Mouse (Mus musculus) forebrain, embryonic 12.5 days (tissue): ENCODE data around the gene Ankrd36. TPM values are rescaled to one million over a fixed set of nuclear protein-coding genes. Genes with fewer than 3 reads are reported as not detected.

ENCODE experiments used
- ATAC-seq: fragments of 200-750 bp; cut with Nextera tagmentation; 2 replicates; pipeline ENCODE4 v1.8.0; 2017; ENCODE audit warnings: moderate TSS enrichment; ENCODE audit not compliant: low FRiP score
- H3K27ac ChIP-seq: fragments of 300-500 bp; sonication (generic); 2 replicates; pipeline ENCODE4 v1.5.1; 2016; ENCODE audit warnings: mild to moderate bottlenecking
- H3K27me3 ChIP-seq: fragments of 300-500 bp; sonication (generic); 2 replicates; pipeline ENCODE4 v1.6.1; 2016; ENCODE audit warnings: mild to moderate bottlenecking
- H3K36me3 ChIP-seq: fragments of 300-500 bp; sonication (generic); replicated peaks from 2 replicates; pipeline ENCODE4 v1.6.1; 2016; ENCODE audit warnings: mild to moderate bottlenecking
- H3K4me1 ChIP-seq: fragments of 300-500 bp; sonication (generic); 2 replicates; pipeline ENCODE4 v1.6.1; 2016
- H3K4me2 ChIP-seq: fragments of 300-500 bp; sonication (generic); 2 replicates; pipeline ENCODE4 v1.6.1; 2016; ENCODE audit warnings: mild to moderate bottlenecking, moderate library complexity
- H3K4me3 ChIP-seq: fragments of 300-500 bp; sonication (generic); replicated peaks from 2 replicates; pipeline ENCODE4 v1.5.1; 2016; ENCODE audit warnings: mild to moderate bottlenecking
- H3K9ac ChIP-seq: fragments of 300-500 bp; sonication (generic); 2 replicates; pipeline ENCODE4 v1.6.1; 2016; ENCODE audit warnings: mild to moderate bottlenecking
- H3K9me3 ChIP-seq: fragments of 300-500 bp; sonication (generic); 2 replicates; pipeline ENCODE4 v1.6.1; 2016
- WGBS: fragments of 180-500 bp; shearing (Covaris S2); methylation state at CpG from one replicate; pipeline ENCODE4 v1.1.7; 2016; 5-methylcytosine and 5-hydroxymethylcytosine counted together
- polyA plus RNA-seq: library from polyadenylated mRNA; unstranded; fragments of >200 nt; fragmentation: Nextera tagmentation; extraction: Ambion mirVana; gene quantifications from 2 replicates; pipeline ENCODE4 v1.2.1, GENCODE M21; 2016

Ankrd36 gene
- polyA plus RNA-seq, result 0.33 TPM in 1 of 2 replicates, not detected in the other

DNA sequence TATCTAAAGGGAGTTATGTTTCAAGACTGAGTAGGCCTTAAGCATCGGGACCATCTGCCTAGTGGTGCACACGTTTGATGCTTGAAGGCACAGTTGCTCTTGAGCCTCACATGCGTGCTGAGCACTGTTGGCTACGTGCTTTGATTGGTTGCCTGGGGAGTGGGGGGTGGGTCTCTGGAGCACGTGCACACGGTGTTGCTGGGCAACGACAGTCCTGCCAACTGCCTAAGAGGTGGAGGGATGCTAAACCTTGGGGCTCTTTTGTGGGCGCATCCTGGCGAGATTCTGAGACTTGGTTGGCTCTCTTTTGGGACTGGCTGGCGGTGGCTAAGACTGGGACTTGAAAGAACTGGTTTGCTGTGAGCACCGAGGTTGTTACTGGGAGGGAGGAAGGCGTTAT lies at the start of gene Ankrd36:
Gene Ankrd36 (plus strand): TSS at position 211 of the 400 bp plus-strand sequence.
- no peak for ATAC-seq
- WGBS, result 76% methylated on average over 12 of the region's 12 CpGs
- H3K4me3 ChIP-seq, result no peak within 1 kb of the TSS
- no peak within 1 kb of the TSS for H3K9ac ChIP-seq
- no peaks in the 10 kb centered on the region for H3K4me1 ChIP-seq
- no peaks in the 10 kb centered on the region for H3K9me3 ChIP-seq
- H3K27ac ChIP-seq, result no peak within 1 kb of the TSS
- H3K36me3 ChIP-seq, result no peaks in the 10 kb centered on the region
- no peaks in the 10 kb centered on the region for H3K27me3 ChIP-seq
- H3K4me2 ChIP-seq, result no peak within 1 kb of the TSS

GRCm38 (mm10) chr11:5520412-5521265 lies 48.8 kb upstream of the Ankrd36 start, which contains the start of gene Xbp1:
TSS of gene Xbp1 (plus strand) at chr11:5520659.
- peak; percentile 99 for ATAC-seq

DNA sequence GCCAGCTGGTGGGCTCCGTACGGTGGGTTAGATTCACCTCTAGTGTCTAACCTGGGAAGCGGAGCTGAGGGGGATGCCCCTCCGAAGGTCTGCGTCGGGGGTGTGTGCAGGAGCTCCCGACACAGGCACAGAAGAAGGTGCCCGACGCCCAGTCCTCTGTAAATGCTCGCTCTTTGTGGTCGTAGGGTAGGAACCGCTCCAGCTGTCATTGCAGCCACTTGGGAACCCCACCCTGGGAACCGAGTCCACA lies 48.3 kb upstream of the Ankrd36 start:
- Histone ChIP-seq H3K4me2 (peak overlapping the region; percentile 75), H3K36me3 (peaks cover 35% of the 10 kb centered on the region), H3K9ac (peak overlapping the region; percentile 97), H3K4me1 (peaks cover 27% of the 10 kb centered on the region), H3K9me3 (no peaks in the 10 kb centered on the region), H3K4me3 (peak overlapping the region; percentile 97), H3K27ac (peak overlapping the region; percentile 91), H3K27me3 (no peaks in the 10 kb centered on the region)
- peak; percentile 53 for ATAC-seq
- 0% methylated on average over 13 of the region's 13 CpGs for WGBS

More at GRCm38 (mm10) chr11:5520412-5521265, 48.8 kb upstream of the Ankrd36 start, which contains the start of gene Xbp1:
- Histone ChIP-seq H3K36me3 (peaks cover 29% of the 10 kb centered on the region), H3K9me3 (no peaks in the 10 kb centered on the region), H3K4me1 (peaks cover 27% of the 10 kb centered on the region), H3K27ac (peak within 1 kb of the TSS; percentile 91), H3K4me3 (peak within 1 kb of the TSS; percentile 97), H3K4me2 (peak within 1 kb of the TSS; percentile 75), H3K27me3 (no peaks in the 10 kb centered on the region), H3K9ac (peak within 1 kb of the TSS; percentile 97)
- under 1% methylated on average over 69 of the region's 72 CpGs for WGBS

GRCm38 (mm10) chr11:5521516-5522291 lies 47.8 kb upstream of the Ankrd36 start:
- Histone ChIP-seq H3K27ac (peak overlapping the region; percentile 91), H3K9me3 (no peaks in the 10 kb centered on the region), H3K4me1 (peaks cover 27% of the 10 kb centered on the region), H3K27me3 (no peaks in the 10 kb centered on the region), H3K36me3 (peaks cover 38% of the 10 kb centered on the region), H3K4me2 (peak overlapping the region; percentile 75), H3K4me3 (peak overlapping the region; percentile 97), H3K9ac (peak overlapping the region; percentile 97)
- WGBS, result under 1% methylated on average over 34 of the region's 34 CpGs
- ATAC-seq, result peak; percentile 5; the same call in 1 of the 2 replicates

- Histone ChIP-seq H3K9ac (0 out of 2 replicates have a peak overlapping the region, but pooled peaks have one; percentile 25), H3K4me3 (peak overlapping the region; percentile 97; the same call in 1 of the 2 replicates)
- WGBS, result 92% methylated on average over 11 of the region's 11 CpGs
Measured at GRCm38 (mm10) chr11:5522798-5523415, 46.6 kb upstream of the Ankrd36 start.

DNA sequence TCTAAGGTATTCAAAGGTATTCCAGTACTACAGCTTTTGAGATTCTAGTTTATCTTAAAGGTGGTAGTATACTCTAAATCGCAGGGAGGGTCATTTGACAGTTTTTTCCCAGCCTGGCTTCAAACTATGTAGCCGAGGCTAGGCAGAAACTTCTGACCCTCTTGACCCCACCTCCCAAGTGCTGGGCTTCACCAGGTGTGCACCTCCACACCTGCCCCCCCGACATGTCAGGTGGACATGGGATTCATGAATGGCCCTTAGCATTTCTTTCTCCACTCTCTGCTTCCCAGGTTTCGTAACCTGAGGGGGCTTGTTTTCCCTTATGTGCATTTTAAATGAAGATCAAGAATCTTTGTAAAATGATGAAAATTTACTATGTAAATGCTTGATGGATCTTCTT lies 44.1 kb upstream of the Ankrd36 start:
- no peak for ATAC-seq
- H3K27me3 ChIP-seq, result no peaks in the 10 kb centered on the region
- H3K36me3 ChIP-seq, result peaks cover 72% of the 10 kb centered on the region
- H3K4me3 ChIP-seq, result no peak overlapping the region
- no peak overlapping the region for H3K9ac ChIP-seq
- peaks cover 20% of the 10 kb centered on the region for H3K4me1 ChIP-seq
- H3K9me3 ChIP-seq, result no peaks in the 10 kb centered on the region
- no peak overlapping the region for H3K4me2 ChIP-seq
- H3K27ac ChIP-seq, result no peak overlapping the region
- WGBS, result 92% methylated on average over 4 of the region's 4 CpGs

More at GRCm38 (mm10) chr11:5522798-5523415, 46.6 kb upstream of the Ankrd36 start:
- Histone ChIP-seq H3K9me3 (no peaks in the 10 kb centered on the region), H3K27ac (no peak overlapping the region), H3K36me3 (peaks cover 49% of the 10 kb centered on the region), H3K4me1 (peaks cover 27% of the 10 kb centered on the region), H3K27me3 (no peaks in the 10 kb centered on the region), H3K4me2 (peak overlapping the region; percentile 75)
- ATAC-seq, result no peak

DNA sequence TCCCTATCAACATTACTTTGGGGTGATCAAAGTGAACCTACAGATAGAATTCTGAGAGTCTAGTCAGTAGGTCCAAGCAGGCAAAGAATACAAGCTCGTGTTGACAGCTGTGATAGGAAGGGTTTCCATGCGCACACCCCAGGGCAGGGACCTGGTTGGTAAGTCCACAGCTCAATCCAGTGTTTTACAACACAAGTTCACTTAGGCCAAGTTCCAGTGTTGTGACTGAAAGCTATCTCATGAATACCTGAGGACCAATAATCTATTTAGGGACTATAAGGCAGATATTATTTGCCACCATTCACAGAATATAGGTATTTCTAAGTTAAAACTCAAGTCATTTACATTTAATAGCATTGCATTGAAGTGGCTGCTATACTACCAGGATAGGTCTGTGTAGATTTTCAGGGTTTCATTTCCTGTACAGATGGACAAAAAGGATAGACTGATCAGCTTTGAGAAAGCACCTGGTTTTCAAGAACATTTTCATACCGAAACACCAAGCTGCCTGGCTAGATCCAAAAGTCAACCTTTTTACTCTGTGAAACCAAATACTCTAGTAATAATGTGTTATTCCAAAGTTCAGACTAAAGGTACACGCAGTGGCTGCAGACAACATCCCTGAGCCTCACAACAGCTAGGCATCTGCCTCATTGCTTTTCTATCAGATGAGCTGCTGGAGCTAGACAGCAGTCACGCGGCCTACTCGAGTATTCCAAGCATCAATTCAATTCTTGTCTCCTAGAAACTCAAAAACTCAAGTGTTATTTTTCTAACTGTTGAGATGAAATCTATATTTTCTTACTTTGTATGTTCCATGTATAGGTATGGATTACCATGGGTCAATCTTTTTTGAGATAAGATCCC lies 42.7 kb upstream of the Ankrd36 start:
- no peaks in the 10 kb centered on the region for H3K27me3 ChIP-seq
- H3K9ac ChIP-seq, result no peak overlapping the region
- H3K4me1 ChIP-seq, result peaks cover 19% of the 10 kb centered on the region
- no peaks in the 10 kb centered on the region for H3K9me3 ChIP-seq
- WGBS, result 93% methylated on average over 7 of the region's 7 CpGs
- peaks cover 86% of the 10 kb centered on the region for H3K36me3 ChIP-seq
- no peak for ATAC-seq
- no peak overlapping the region for H3K4me2 ChIP-seq
- H3K4me3 ChIP-seq, result no peak overlapping the region
- no peak overlapping the region for H3K27ac ChIP-seq

GRCm38 (mm10) chr11:5527865-5528523 lies 41.5 kb upstream of the Ankrd36 start:
- H3K9ac ChIP-seq, result no peak overlapping the region
- no peak overlapping the region for H3K27ac ChIP-seq
- H3K4me2 ChIP-seq, result no peak overlapping the region
- ATAC-seq, result no peak
- H3K9me3 ChIP-seq, result no peaks in the 10 kb centered on the region
- peaks cover 7% of the 10 kb centered on the region for H3K4me1 ChIP-seq
- H3K36me3 ChIP-seq, result peaks cover 94% of the 10 kb centered on the region
- H3K4me3 ChIP-seq, result no peak overlapping the region
- no peaks in the 10 kb centered on the region for H3K27me3 ChIP-seq
- 79% methylated on average over 5 of the region's 5 CpGs for WGBS

- WGBS, result 83% methylated on average over 5 of the region's 5 CpGs
- H3K36me3 ChIP-seq, result peaks cover 94% of the 10 kb centered on the region
- H3K27ac ChIP-seq, result no peak overlapping the region
- ATAC-seq, result no peak
- H3K4me2 ChIP-seq, result no peak overlapping the region
- H3K4me3 ChIP-seq, result no peak overlapping the region
- no peaks in the 10 kb centered on the region for H3K4me1 ChIP-seq
- H3K9ac ChIP-seq, result no peak overlapping the region
- no peaks in the 10 kb centered on the region for H3K27me3 ChIP-seq
- H3K9me3 ChIP-seq, result no peaks in the 10 kb centered on the region
Measured at GRCm38 (mm10) chr11:5528841-5529240, 40.6 kb upstream of the Ankrd36 start.

GRCm38 (mm10) chr11:5530172-5530571 lies 39.3 kb upstream of the Ankrd36 start:
- 72% methylated on average over 5 of the region's 5 CpGs for WGBS
- peaks cover 94% of the 10 kb centered on the region for H3K36me3 ChIP-seq
- H3K9me3 ChIP-seq, result no peaks in the 10 kb centered on the region
- H3K9ac ChIP-seq, result no peak overlapping the region
- H3K4me1 ChIP-seq, result no peaks in the 10 kb centered on the region
- H3K4me2 ChIP-seq, result no peak overlapping the region
- H3K4me3 ChIP-seq, result no peak overlapping the region
- no peaks in the 10 kb centered on the region for H3K27me3 ChIP-seq
- H3K27ac ChIP-seq, result no peak overlapping the region
- ATAC-seq, result no peak

- WGBS, result 67% methylated on average over 6 of the region's 6 CpGs
- H3K9ac ChIP-seq, result no peak overlapping the region
- H3K4me1 ChIP-seq, result no peaks in the 10 kb centered on the region
- no peaks in the 10 kb centered on the region for H3K9me3 ChIP-seq
- no peaks in the 10 kb centered on the region for H3K27me3 ChIP-seq
- H3K4me2 ChIP-seq, result no peak overlapping the region
- no peak overlapping the region for H3K4me3 ChIP-seq
- H3K27ac ChIP-seq, result no peak overlapping the region
- peaks cover 90% of the 10 kb centered on the region for H3K36me3 ChIP-seq
- ATAC-seq, result no peak
Measured at GRCm38 (mm10) chr11:5530717-5531116, 38.8 kb upstream of the Ankrd36 start.
